Mouse (Mus musculus) intestine, postnatal 0 days (tissue): ENCODE measurements at regions not wholly inside any gene's neighbourhood (a gene's known extent, or its start where the extent isn't known, plus 50 kb on each side); places are given as distances from the start of the nearest gene placed in this dataset.

Experiments used
- ATAC-seq: fragments of 200-750 bp; cut with Nextera tagmentation; 2 replicates; pipeline ENCODE4 v1.8.0; 2017; ENCODE audit warnings: mild to moderate bottlenecking, moderate TSS enrichment, moderate library complexity
- H3K27ac ChIP-seq: fragments of 300-500 bp; sonication (generic); 2 replicates; pipeline ENCODE4 v1.5.1; 2014; ENCODE audit warnings: mild to moderate bottlenecking, low read depth, low read length, moderate library complexity
- H3K27me3 ChIP-seq: fragments of 300-500 bp; sonication (generic); replicated peaks from 2 replicates; pipeline ENCODE4 v1.6.1; 2014; ENCODE audit warnings: low read length, mixed read lengths; ENCODE audit not compliant: control insufficient read depth, insufficient read depth
- H3K36me3 ChIP-seq: fragments of 300-500 bp; sonication (generic); 2 replicates; pipeline ENCODE4 v1.6.1; 2014; ENCODE audit warnings: mild to moderate bottlenecking, moderate library complexity; ENCODE audit not compliant: control insufficient read depth, insufficient read depth
- H3K4me1 ChIP-seq: fragments of 300-500 bp; sonication (generic); replicated peaks from 2 replicates; pipeline ENCODE4 v1.6.1; 2014; ENCODE audit warnings: antibody characterized with exemption, low read length, mixed read lengths; ENCODE audit not compliant: control insufficient read depth, insufficient read depth
- H3K4me2 ChIP-seq: fragments of 300-500 bp; sonication (generic); replicated peaks from 2 replicates; pipeline ENCODE4 v1.6.1; 2014; ENCODE audit warnings: low read depth, mild to moderate bottlenecking, moderate library complexity
- H3K4me3 ChIP-seq: fragments of 300-500 bp; sonication (generic); 2 replicates; pipeline ENCODE4 v1.5.1; 2014; ENCODE audit warnings: low read depth, low read length
- H3K9ac ChIP-seq: fragments of 300-500 bp; sonication (generic); 2 replicates; pipeline ENCODE4 v1.6.1; 2014; ENCODE audit warnings: mild to moderate bottlenecking, low read depth, low read length
- H3K9me3 ChIP-seq: fragments of 300-500 bp; sonication (generic); 2 replicates; pipeline ENCODE4 v1.6.1; 2016; ENCODE audit warnings: mixed run types; ENCODE audit not compliant: control insufficient read depth
- CTCF ChIP-seq: sonication (generic); IDR thresholded peaks from 2 replicates; pipeline ENCODE4 v1.5.1; 2016; ENCODE audit warnings: low read depth, mild to moderate bottlenecking, control low read depth, antibody characterized with exemption, moderate library complexity
- WGBS: fragments of 180-500 bp; shearing (Covaris S2); extraction: QIAGEN DNeasy Blood & Tissue Kit; methylation state at CpG from one replicate; pipeline ENCODE4 v1.1.7; 2014; 5-methylcytosine and 5-hydroxymethylcytosine counted together

DNA sequence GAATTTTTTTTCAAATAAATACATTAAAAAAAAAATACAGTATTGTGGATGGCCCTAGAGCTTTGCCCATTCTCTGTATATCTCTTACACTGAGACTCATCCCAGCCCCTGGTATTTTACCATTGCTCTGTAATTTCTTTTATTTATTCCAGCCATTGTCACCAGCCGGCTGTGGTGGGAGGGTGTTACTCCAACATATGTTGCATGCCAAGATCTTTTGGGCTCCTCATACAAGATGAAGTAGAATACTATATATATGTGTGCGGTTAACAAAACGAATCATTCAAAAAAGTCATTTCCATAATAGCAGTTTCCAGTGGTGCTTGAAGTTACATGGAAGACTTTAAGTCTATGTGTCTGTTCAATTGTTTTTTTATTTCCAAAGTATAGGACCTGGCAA is 268.0 kb upstream of the Npvf start:
- H3K9ac ChIP-seq: no peak overlapping the region
- no peaks in the 10 kb centered on the region for H3K36me3 ChIP-seq
- no peak overlapping the region for H3K4me3 ChIP-seq
- H3K4me1 ChIP-seq: no peaks in the 10 kb centered on the region
- TF ChIP-seq CTCF: no peak
- H3K27me3 ChIP-seq: no peaks in the 10 kb centered on the region
- 91% methylated on average over 3 of the region's 3 CpGs for WGBS
- H3K4me2 ChIP-seq: no peak overlapping the region
- no peak overlapping the region for H3K27ac ChIP-seq
- ATAC-seq: no peak
- H3K9me3 ChIP-seq: no peaks in the 10 kb centered on the region

DNA sequence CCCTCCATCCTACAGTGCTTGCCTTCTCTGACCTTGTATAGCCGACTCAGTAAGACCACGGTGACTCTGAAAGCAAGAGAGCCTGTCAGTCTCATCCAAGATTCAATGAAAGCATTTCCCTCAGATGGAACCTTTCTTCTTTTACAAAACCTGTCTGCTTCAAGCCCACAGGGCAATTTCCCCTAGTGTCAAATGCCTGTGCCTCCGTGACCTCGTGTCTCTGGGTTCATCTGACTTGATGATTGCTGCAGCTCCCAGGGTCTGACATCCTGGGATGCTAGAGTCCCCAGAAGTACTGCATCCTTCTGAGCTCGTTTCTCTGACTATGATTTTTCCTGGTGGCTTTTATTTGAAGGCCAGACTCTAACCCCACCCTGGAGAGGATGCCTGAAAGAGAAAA is 270.3 kb upstream of the Npvf start:
- no peak for ATAC-seq
- no peak overlapping the region for H3K4me2 ChIP-seq
- no peaks in the 10 kb centered on the region for H3K36me3 ChIP-seq
- H3K9ac ChIP-seq: no peak overlapping the region
- H3K9me3 ChIP-seq: no peaks in the 10 kb centered on the region
- H3K4me1 ChIP-seq: no peaks in the 10 kb centered on the region
- WGBS: 47% methylated on average over 5 of the region's 5 CpGs
- no peak for TF ChIP-seq CTCF
- H3K4me3 ChIP-seq: no peak overlapping the region
- H3K27me3 ChIP-seq: no peaks in the 10 kb centered on the region
- H3K27ac ChIP-seq: no peak overlapping the region

DNA sequence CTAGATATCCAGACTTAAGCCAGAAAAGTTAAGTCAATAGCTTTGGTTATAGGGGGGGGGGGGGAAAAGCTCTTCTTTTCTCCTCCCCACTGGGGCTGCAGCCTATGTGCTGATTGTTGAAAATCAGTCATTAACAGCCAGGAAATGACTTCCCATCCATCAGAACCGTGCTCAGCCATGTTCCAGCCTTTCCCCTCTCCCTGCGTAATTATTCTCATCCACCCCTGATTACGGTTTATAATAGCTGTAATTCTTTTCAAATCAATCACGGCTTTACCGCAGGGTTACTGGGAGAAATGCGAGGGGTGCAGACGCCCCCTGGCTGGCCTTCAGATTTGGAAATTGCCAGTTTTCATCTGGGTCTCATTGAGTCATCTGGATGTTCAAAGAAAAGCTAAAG is 270.8 kb upstream of the Npvf start:
- no peak for ATAC-seq
- H3K27me3 ChIP-seq: no peaks in the 10 kb centered on the region
- no peak overlapping the region for H3K9ac ChIP-seq
- no peaks in the 10 kb centered on the region for H3K9me3 ChIP-seq
- H3K27ac ChIP-seq: no peak overlapping the region
- no peak overlapping the region for H3K4me3 ChIP-seq
- no peaks in the 10 kb centered on the region for H3K36me3 ChIP-seq
- H3K4me2 ChIP-seq: no peak overlapping the region
- 37% methylated on average over 7 of the region's 7 CpGs for WGBS
- no peaks in the 10 kb centered on the region for H3K4me1 ChIP-seq
- TF ChIP-seq CTCF: no peak

DNA sequence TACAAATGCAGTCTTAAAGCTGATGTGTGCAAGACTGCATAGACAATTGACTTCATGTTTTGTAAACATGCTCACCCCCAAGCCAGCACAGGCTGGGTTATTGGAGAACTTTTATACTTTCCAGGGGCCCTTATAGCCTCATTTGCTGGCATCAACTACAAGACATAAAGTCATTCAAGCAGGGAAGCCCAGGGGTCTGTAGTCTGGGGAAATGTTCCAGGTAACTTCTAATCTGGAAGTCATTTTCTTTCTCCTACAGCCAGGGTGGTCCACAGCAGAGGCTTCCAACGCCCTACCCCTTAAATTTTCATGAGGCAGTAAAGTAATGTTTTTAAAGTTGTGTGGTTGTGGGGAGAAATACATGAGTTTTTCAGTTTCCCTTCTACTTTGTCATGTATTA is 272.1 kb upstream of the Npvf start:
- Histone ChIP-seq H3K4me2 (no peak overlapping the region), H3K4me1 (no peaks in the 10 kb centered on the region), H3K27ac (no peak overlapping the region), H3K27me3 (no peaks in the 10 kb centered on the region), H3K9me3 (no peaks in the 10 kb centered on the region), H3K36me3 (no peaks in the 10 kb centered on the region), H3K4me3 (no peak overlapping the region), H3K9ac (no peak overlapping the region)
- no peak for TF ChIP-seq CTCF
- 87% methylated on average over 1 of the region's 1 CpGs for WGBS
- ATAC-seq: no peak

DNA sequence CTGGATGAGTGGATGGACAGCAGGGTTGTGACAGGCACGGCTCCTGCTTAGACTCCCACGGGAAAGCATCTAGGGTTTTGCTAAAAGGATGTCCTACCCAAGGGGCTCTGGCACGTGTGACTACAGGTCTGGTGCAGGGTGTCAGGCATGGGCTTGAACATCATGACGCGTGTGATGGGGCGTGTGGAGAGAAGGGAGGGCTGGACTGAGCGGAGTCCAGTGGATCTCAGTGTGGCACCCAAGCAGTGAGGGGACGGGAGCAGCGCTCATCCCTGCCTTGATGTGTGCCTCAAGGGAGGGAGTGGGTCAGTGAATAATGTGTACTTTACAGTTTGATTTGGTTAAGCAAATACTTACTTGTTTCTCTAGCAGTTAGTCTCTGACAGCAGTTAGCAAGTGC is 275.3 kb upstream of the Npvf start:
- no peaks in the 10 kb centered on the region for H3K9me3 ChIP-seq
- no peak overlapping the region for H3K4me3 ChIP-seq
- H3K4me2 ChIP-seq: no peak overlapping the region
- H3K27ac ChIP-seq: no peak overlapping the region
- no peaks in the 10 kb centered on the region for H3K4me1 ChIP-seq
- ATAC-seq: no peak
- no peak overlapping the region for H3K9ac ChIP-seq
- H3K27me3 ChIP-seq: no peaks in the 10 kb centered on the region
- WGBS: 52% methylated on average over 9 of the region's 9 CpGs
- H3K36me3 ChIP-seq: no peaks in the 10 kb centered on the region
- TF ChIP-seq CTCF: no peak

DNA sequence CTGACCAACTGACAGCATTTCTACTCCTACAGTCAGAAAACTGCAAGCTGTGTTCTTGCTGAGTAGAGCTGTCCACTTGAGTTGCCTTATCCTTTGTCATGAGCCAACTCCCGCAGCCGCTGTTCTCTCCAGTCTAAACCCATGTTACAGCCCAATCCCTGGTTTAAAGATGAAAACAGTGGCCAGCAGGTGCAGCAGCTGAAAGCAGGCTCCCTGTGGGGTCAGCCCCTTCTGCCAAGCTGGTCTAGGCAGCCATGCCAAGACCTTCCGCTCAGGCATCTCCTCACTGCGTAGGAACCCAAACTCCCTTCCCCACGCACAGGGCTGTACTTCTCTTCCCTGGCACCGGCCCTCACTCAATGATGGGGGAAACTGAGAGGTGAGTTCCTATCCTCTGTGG is 279.3 kb upstream of the Npvf start:
- no peak overlapping the region for H3K4me3 ChIP-seq
- WGBS: 83% methylated on average over 6 of the region's 6 CpGs
- H3K4me1 ChIP-seq: no peaks in the 10 kb centered on the region
- no peak overlapping the region for H3K27ac ChIP-seq
- no peaks in the 10 kb centered on the region for H3K27me3 ChIP-seq
- H3K36me3 ChIP-seq: no peaks in the 10 kb centered on the region
- ATAC-seq: no peak
- no peak for TF ChIP-seq CTCF
- no peak overlapping the region for H3K9ac ChIP-seq
- H3K4me2 ChIP-seq: no peak overlapping the region
- no peaks in the 10 kb centered on the region for H3K9me3 ChIP-seq

DNA sequence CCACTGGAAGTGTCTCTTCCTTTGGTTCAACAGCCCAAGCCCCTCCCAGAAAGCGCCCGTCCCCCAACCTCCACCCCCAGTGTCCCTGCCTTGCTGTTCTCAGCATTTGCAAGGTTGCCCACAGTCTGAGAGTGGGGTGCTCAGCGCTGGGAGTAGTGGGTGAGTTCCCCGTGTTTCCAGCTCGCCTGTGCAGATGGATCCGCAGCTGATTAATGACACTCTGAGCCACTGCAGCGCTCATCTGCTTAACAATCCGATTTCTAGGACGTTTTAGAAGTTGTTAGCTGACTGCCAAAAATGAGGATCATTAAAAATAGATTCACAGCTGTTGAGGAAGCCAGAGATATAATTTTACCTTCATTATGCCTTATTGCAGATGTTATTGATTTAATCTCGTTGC is 280.0 kb upstream of the Npvf start:
- Histone ChIP-seq H3K27me3 (no peaks in the 10 kb centered on the region), H3K4me2 (no peak overlapping the region), H3K27ac (no peak overlapping the region), H3K36me3 (no peaks in the 10 kb centered on the region), H3K9ac (no peak overlapping the region), H3K9me3 (no peaks in the 10 kb centered on the region), H3K4me3 (no peak overlapping the region), H3K4me1 (no peaks in the 10 kb centered on the region)
- WGBS: 59% methylated on average over 10 of the region's 10 CpGs
- no peak for ATAC-seq
- no peak for TF ChIP-seq CTCF
